Mouse (Mus musculus) lung, postnatal 0 days (tissue): ENCODE data around the gene Majin.

Experiments used
- CTCF ChIP-seq: IDR thresholded peaks from 2 replicates; pipeline ENCODE4 v1.5.1; 2016; ENCODE audit warnings: antibody characterized with exemption, mild to moderate bottlenecking
- EP300 ChIP-seq: IDR thresholded peaks from 2 replicates; pipeline ENCODE4 v1.6.1; 2016; ENCODE audit warnings: antibody characterized with exemption, mild to moderate bottlenecking, control low read depth

DNA sequence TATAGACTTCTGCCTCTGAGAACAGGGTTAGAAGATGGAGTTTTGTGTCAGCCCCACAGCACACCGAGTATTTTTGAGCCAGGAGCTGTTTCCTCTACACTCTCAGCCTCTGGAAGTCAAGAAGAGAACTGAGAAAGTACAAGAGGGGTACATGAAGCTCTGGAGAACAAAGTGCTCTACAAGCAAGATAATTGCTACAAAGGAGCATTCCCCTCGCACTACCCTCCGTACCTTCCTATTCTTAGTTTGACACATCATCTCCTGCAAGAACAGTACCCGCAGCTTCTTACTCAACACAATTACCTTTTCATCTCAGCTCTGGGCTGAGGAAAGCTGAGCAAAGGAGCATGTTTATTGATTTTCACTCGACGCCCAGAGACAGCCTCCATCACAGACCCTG, 34.4 kb downstream of the Majin start:
- TF ChIP-seq CTCF (no peak), EP300 (no peak)
